Mouse (Mus musculus) limb, embryonic 15.5 days (tissue): Measurements from ENCODE around the gene Fkbp4. TPM values are rescaled to one million over a fixed set of nuclear protein-coding genes. Genes with fewer than 3 reads are reported as not detected.

Source experiments
- ATAC-seq: fragments of 200-750 bp; cut with Nextera tagmentation; 2 replicates; pipeline ENCODE4 v1.8.0; 2017; ENCODE audit warnings: low read depth, moderate TSS enrichment; ENCODE audit not compliant: insufficient number of reproducible peaks, low FRiP score, low TSS enrichment
- H3K27ac ChIP-seq: fragments of 300-500 bp; sonication (generic); 2 replicates; pipeline ENCODE4 v1.5.1; 2015; ENCODE audit warnings: moderate library complexity, mild to moderate bottlenecking, inconsistent platforms
- H3K27me3 ChIP-seq: fragments of 300-500 bp; sonication (generic); 2 replicates; pipeline ENCODE4 v1.6.1; 2015; ENCODE audit warnings: inconsistent platforms
- H3K36me3 ChIP-seq: fragments of 300-500 bp; sonication (generic); 2 replicates; pipeline ENCODE4 v1.6.1; 2015; ENCODE audit warnings: inconsistent platforms
- H3K4me1 ChIP-seq: fragments of 300-500 bp; sonication (generic); 2 replicates; pipeline ENCODE4 v1.6.1; 2015; ENCODE audit warnings: inconsistent platforms
- H3K4me2 ChIP-seq: fragments of 300-500 bp; sonication (generic); 2 replicates; pipeline ENCODE4 v1.6.1; 2015; ENCODE audit warnings: mild to moderate bottlenecking, inconsistent platforms
- H3K4me3 ChIP-seq: fragments of 300-500 bp; sonication (generic); 2 replicates; pipeline ENCODE4 v1.5.1; 2015; ENCODE audit warnings: mild to moderate bottlenecking, inconsistent platforms
- H3K9ac ChIP-seq: fragments of 300-500 bp; sonication (generic); 2 replicates; pipeline ENCODE4 v1.6.1; 2015; ENCODE audit warnings: inconsistent platforms
- H3K9me3 ChIP-seq: fragments of 300-500 bp; sonication (generic); 2 replicates; pipeline ENCODE4 v1.6.1; 2016; ENCODE audit warnings: inconsistent platforms
- WGBS: fragments of 180-500 bp; shearing (Covaris S2); methylation state at CpG from one replicate; pipeline ENCODE4 v1.1.7; 2015; 5-methylcytosine and 5-hydroxymethylcytosine counted together
- polyA plus RNA-seq: library from polyadenylated mRNA; unstranded; fragments of >200 nt; fragmentation: Nextera tagmentation; extraction: Ambion mirVana; gene quantifications from 2 replicates; pipeline ENCODE4 v1.2.1, GENCODE M21; 2015

Fkbp4 gene
- 343 and 346 TPM in 2 replicates for polyA plus RNA-seq

GRCm38 (mm10) chr6:128438317-128438870 is at the start of gene Fkbp4:
TSS of gene Fkbp4 (minus strand) at chr6:128438677.
- peak; percentile 92 for ATAC-seq
- peak within 1 kb of the TSS; percentile 90 for H3K9ac ChIP-seq
- H3K27me3 ChIP-seq = no peaks in the 10 kb centered on the region
- H3K4me2 ChIP-seq = peak within 1 kb of the TSS; percentile 80
- peaks cover 31% of the 10 kb centered on the region for H3K36me3 ChIP-seq
- peak within 1 kb of the TSS; percentile 94 for H3K27ac ChIP-seq
- H3K9me3 ChIP-seq = no peaks in the 10 kb centered on the region
- under 1% methylated on average over 65 of the region's 67 CpGs for WGBS
- H3K4me1 ChIP-seq = peaks cover 24% of the 10 kb centered on the region
- H3K4me3 ChIP-seq = peak within 1 kb of the TSS; percentile 98

- no peak for ATAC-seq
- Histone ChIP-seq H3K36me3 (no peaks in the 10 kb centered on the region), H3K4me2 (no peak overlapping the region), H3K4me1 (no peaks in the 10 kb centered on the region; the same call in 1 of the 2 replicates), H3K9me3 (no peaks in the 10 kb centered on the region), H3K27ac (no peak overlapping the region), H3K27me3 (no peaks in the 10 kb centered on the region), H3K9ac (no peak overlapping the region), H3K4me3 (no peak overlapping the region)
- WGBS = 84% methylated on average over 11 of the region's 11 CpGs
Measured at GRCm38 (mm10) chr6:128487736-128488135, 49.3 kb upstream of the Fkbp4 start.

GRCm38 (mm10) chr6:128479463-128480454 is 41.3 kb upstream of the Fkbp4 start:
- peak; percentile 62 for ATAC-seq
- H3K9ac ChIP-seq = no peak overlapping the region
- H3K9me3 ChIP-seq = no peaks in the 10 kb centered on the region
- 0 out of 2 replicates have a peak overlapping the region, but pooled peaks have one; percentile 29 for H3K4me2 ChIP-seq
- H3K27me3 ChIP-seq = no peaks in the 10 kb centered on the region
- 20% methylated on average over 26 of the region's 26 CpGs for WGBS
- peaks cover 3% of the 10 kb centered on the region; the same call in 1 of the 2 replicates for H3K4me1 ChIP-seq
- peak overlapping the region; percentile 8; the same call in 1 of the 2 replicates for H3K4me3 ChIP-seq
- H3K27ac ChIP-seq = no peak overlapping the region
- H3K36me3 ChIP-seq = no peaks in the 10 kb centered on the region

GRCm38 (mm10) chr6:128477495-128477894 is 39.0 kb upstream of the Fkbp4 start:
- H3K4me1 ChIP-seq = peaks cover 3% of the 10 kb centered on the region; the same call in 1 of the 2 replicates
- no peaks in the 10 kb centered on the region for H3K36me3 ChIP-seq
- no peak overlapping the region for H3K4me3 ChIP-seq
- H3K9me3 ChIP-seq = no peaks in the 10 kb centered on the region
- no peak for ATAC-seq
- WGBS = 28% methylated on average over 4 of the region's 4 CpGs
- H3K4me2 ChIP-seq = no peak overlapping the region
- H3K27ac ChIP-seq = no peak overlapping the region
- H3K9ac ChIP-seq = no peak overlapping the region
- no peaks in the 10 kb centered on the region for H3K27me3 ChIP-seq

GRCm38 (mm10) chr6:128474112-128474511 is 35.6 kb upstream of the Fkbp4 start:
- no peaks in the 10 kb centered on the region for H3K4me1 ChIP-seq
- WGBS = 84% methylated on average over 6 of the region's 6 CpGs

GRCm38 (mm10) chr6:128469451-128469850 is 31.0 kb upstream of the Fkbp4 start:
- 7% methylated on average over 11 of the region's 12 CpGs for WGBS
- H3K4me3 ChIP-seq = no peak overlapping the region
- no peak overlapping the region for H3K4me2 ChIP-seq
- H3K9ac ChIP-seq = no peak overlapping the region
- no peak for ATAC-seq
- no peaks in the 10 kb centered on the region for H3K4me1 ChIP-seq
- no peaks in the 10 kb centered on the region for H3K36me3 ChIP-seq
- no peaks in the 10 kb centered on the region for H3K27me3 ChIP-seq
- no peak overlapping the region for H3K27ac ChIP-seq
- no peaks in the 10 kb centered on the region for H3K9me3 ChIP-seq

More at GRCm38 (mm10) chr6:128474112-128474511, 35.6 kb upstream of the Fkbp4 start:
- H3K36me3 ChIP-seq = no peaks in the 10 kb centered on the region
- no peak overlapping the region for H3K9ac ChIP-seq
- no peak overlapping the region for H3K27ac ChIP-seq
- ATAC-seq = no peak
- H3K4me3 ChIP-seq = no peak overlapping the region
- H3K27me3 ChIP-seq = no peaks in the 10 kb centered on the region
- no peak overlapping the region for H3K4me2 ChIP-seq
- no peaks in the 10 kb centered on the region for H3K9me3 ChIP-seq

- Histone ChIP-seq H3K9ac (no peak overlapping the region), H3K27me3 (no peaks in the 10 kb centered on the region), H3K4me3 (no peak overlapping the region), H3K4me1 (no peaks in the 10 kb centered on the region), H3K4me2 (no peak overlapping the region), H3K9me3 (no peaks in the 10 kb centered on the region), H3K27ac (no peak overlapping the region), H3K36me3 (no peaks in the 10 kb centered on the region)
- 46% methylated on average over 2 of the region's 2 CpGs for WGBS
- ATAC-seq = no peak
Measured at GRCm38 (mm10) chr6:128467298-128467697, 28.8 kb upstream of the Fkbp4 start.

- ATAC-seq = no peak
- no peak overlapping the region for H3K27ac ChIP-seq
- no peaks in the 10 kb centered on the region for H3K36me3 ChIP-seq
- H3K4me3 ChIP-seq = no peak overlapping the region
- no peak overlapping the region for H3K4me2 ChIP-seq
- H3K27me3 ChIP-seq = no peaks in the 10 kb centered on the region
- H3K4me1 ChIP-seq = no peaks in the 10 kb centered on the region
- H3K9ac ChIP-seq = no peak overlapping the region
- 76% methylated on average over 3 of the region's 3 CpGs for WGBS
- H3K9me3 ChIP-seq = no peaks in the 10 kb centered on the region
Measured at GRCm38 (mm10) chr6:128466563-128466962, 28.1 kb upstream of the Fkbp4 start.

GRCm38 (mm10) chr6:128466043-128466442 is 27.6 kb upstream of the Fkbp4 start:
- H3K27ac ChIP-seq = no peak overlapping the region
- H3K9me3 ChIP-seq = no peaks in the 10 kb centered on the region
- H3K4me1 ChIP-seq = no peaks in the 10 kb centered on the region
- WGBS = 64% methylated on average over 7 of the region's 7 CpGs
- H3K36me3 ChIP-seq = no peaks in the 10 kb centered on the region
- H3K4me3 ChIP-seq = no peak overlapping the region
- no peak overlapping the region for H3K9ac ChIP-seq
- no peak for ATAC-seq
- H3K4me2 ChIP-seq = no peak overlapping the region
- no peaks in the 10 kb centered on the region for H3K27me3 ChIP-seq

GRCm38 (mm10) chr6:128464996-128465395 is 26.5 kb upstream of the Fkbp4 start:
- no peak overlapping the region for H3K4me3 ChIP-seq
- no peak overlapping the region for H3K9ac ChIP-seq

GRCm38 (mm10) chr6:128461606-128462005 is 23.1 kb upstream of the Fkbp4 start:
- Histone ChIP-seq H3K9me3 (no peaks in the 10 kb centered on the region), H3K36me3 (no peaks in the 10 kb centered on the region), H3K4me3 (no peak overlapping the region), H3K9ac (no peak overlapping the region), H3K27me3 (no peaks in the 10 kb centered on the region), H3K27ac (no peak overlapping the region), H3K4me2 (no peak overlapping the region), H3K4me1 (no peaks in the 10 kb centered on the region)
- ATAC-seq = no peak

More at GRCm38 (mm10) chr6:128464996-128465395, 26.5 kb upstream of the Fkbp4 start:
- Histone ChIP-seq H3K4me2 (no peak overlapping the region), H3K9me3 (no peaks in the 10 kb centered on the region), H3K27ac (no peak overlapping the region), H3K36me3 (no peaks in the 10 kb centered on the region), H3K4me1 (no peaks in the 10 kb centered on the region), H3K27me3 (no peaks in the 10 kb centered on the region)
- no peak for ATAC-seq
- 73% methylated on average over 4 of the region's 4 CpGs for WGBS
